Mouse (Mus musculus): ENCODE results near the gene Gm3880. TPM values are rescaled to one million over a fixed set of nuclear protein-coding genes. Genes with fewer than 3 reads are reported as not detected.

Gene Gm3880
- polyA plus RNA-seq (2014; fragmentation: Illumina TruSeq; extraction: RNeasy Lipid Tissue Mini Kit (QIAGEN cat#74804); ENCODE audit: low read depth, low replicate concordance): not detected

GRCm38 (mm10) chrX:102686872-102687271 is at the start of gene Gm3880:
Gene Gm3880 (minus strand): TSS chrX:102686972.

GRCm38 (mm10) chrX:102707535-102707934 is 20.8 kb upstream of the Gm3880 start, which contains the start of the genes Gm9112 and Dmrtc1b:
Gene Gm9112 (minus strand): TSS chrX:102707635.
Gene Dmrtc1b (plus strand): TSS chrX:102707865.

GRCm38 (mm10) chrX:102643823-102644572 is 42.8 kb downstream of the Gm3880 start, which contains the start of gene Phka1:
Gene Phka1 (minus strand): TSS chrX:102644246.

Other genes with a start within 250 kb of the Gm3880 start
- gene Hdac8, start 181.6 kb downstream of the Gm3880 start, polyA plus RNA-seq (2014; fragmentation: Illumina TruSeq; extraction: RNeasy Lipid Tissue Mini Kit (QIAGEN cat#74804); ENCODE audit: low read depth, low replicate concordance): 9.2 TPM
- gene Phka1, start 42.7 kb downstream of the Gm3880 start, polyA plus RNA-seq (2014; fragmentation: Illumina TruSeq; extraction: RNeasy Lipid Tissue Mini Kit (QIAGEN cat#74804); ENCODE audit: low read depth, low replicate concordance): 19.1 TPM
- not detected for gene Gm9112, start 20.7 kb upstream of the Gm3880 start, polyA plus RNA-seq (2014; fragmentation: Illumina TruSeq; extraction: RNeasy Lipid Tissue Mini Kit (QIAGEN cat#74804); ENCODE audit: low read depth, low replicate concordance)
- gene Dmrtc1b, start 20.9 kb upstream of the Gm3880 start, polyA plus RNA-seq (2014; fragmentation: Illumina TruSeq; extraction: RNeasy Lipid Tissue Mini Kit (QIAGEN cat#74804); ENCODE audit: low read depth, low replicate concordance): not detected
- gene Dmrtc1c1, start 116.0 kb upstream of the Gm3880 start, polyA plus RNA-seq (2014; fragmentation: Illumina TruSeq; extraction: RNeasy Lipid Tissue Mini Kit (QIAGEN cat#74804); ENCODE audit: low read depth, low replicate concordance): not detected
- gene Dmrtc1c2, start 167.6 kb upstream of the Gm3880 start, polyA plus RNA-seq (2014; fragmentation: Illumina TruSeq; extraction: RNeasy Lipid Tissue Mini Kit (QIAGEN cat#74804); ENCODE audit: low read depth, low replicate concordance): not detected
- gene 1700031F05Rik, start 181.0 kb upstream of the Gm3880 start, polyA plus RNA-seq (2014; fragmentation: Illumina TruSeq; extraction: RNeasy Lipid Tissue Mini Kit (QIAGEN cat#74804); ENCODE audit: low read depth, low replicate concordance): not detected
- 2.8 TPM for gene Dmrtc1a, start 221.7 kb upstream of the Gm3880 start, polyA plus RNA-seq (2014; fragmentation: Illumina TruSeq; extraction: RNeasy Lipid Tissue Mini Kit (QIAGEN cat#74804); ENCODE audit: low read depth, low replicate concordance)
- not detected for gene 1700011M02Rik, start 221.9 kb upstream of the Gm3880 start, polyA plus RNA-seq (2014; fragmentation: Illumina TruSeq; extraction: RNeasy Lipid Tissue Mini Kit (QIAGEN cat#74804); ENCODE audit: low read depth, low replicate concordance)
- not detected for gene 1700018G05Rik, start 241.4 kb upstream of the Gm3880 start, polyA plus RNA-seq (2014; fragmentation: Illumina TruSeq; extraction: RNeasy Lipid Tissue Mini Kit (QIAGEN cat#74804); ENCODE audit: low read depth, low replicate concordance)

Data from adrenal gland, adult 10 weeks (tissue).